Mouse (Mus musculus) bone marrow, adult 2 months (tissue): ENCODE results near the gene Lgi4.

ENCODE experiments used
- CTCF ChIP-seq: fragments of 200-500 bp; IDR thresholded peaks from 2 replicates; pipeline ENCODE4 v1.5.1; 2011; ENCODE audit warnings: low read length, control low read depth; ENCODE audit not compliant: control insufficient read depth, insufficient read depth
- POLR2A ChIP-seq: fragments of 200-500 bp; IDR thresholded peaks from 2 replicates; pipeline ENCODE4 v1.6.1; 2011; ENCODE audit warnings: low read depth, mild to moderate bottlenecking, control low read depth, low read length, borderline replicate concordance; ENCODE audit not compliant: control insufficient read depth

DNA sequence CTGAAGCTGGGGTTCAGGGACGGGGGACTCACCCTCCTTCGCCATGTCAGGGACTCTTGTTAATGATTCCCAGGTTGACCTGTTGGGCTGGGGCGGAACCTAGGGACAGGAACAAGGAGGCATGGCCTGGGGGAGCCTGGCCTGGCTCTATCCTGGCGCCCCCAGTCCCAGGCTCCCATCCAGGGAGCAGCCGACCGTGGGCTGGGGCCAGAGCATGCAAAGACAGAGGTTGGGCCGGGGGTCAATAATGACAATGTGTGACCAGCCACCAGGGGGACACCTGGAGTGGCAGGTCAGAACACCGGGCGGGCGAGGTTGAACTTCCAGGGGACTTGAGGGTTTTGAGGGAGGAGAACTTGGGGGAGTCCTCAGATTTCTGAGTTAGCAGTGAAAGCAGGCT lies 55.5 kb downstream of the Lgi4 start:
- TF ChIP-seq CTCF (no peak), POLR2A (no peak)
